Mouse (Mus musculus) CH12.LX (cell line): Measurements from ENCODE around the gene Krt71. TPM values are rescaled to one million over a fixed set of nuclear protein-coding genes. Genes with fewer than 3 reads are reported as not detected.

ENCODE experiments used
- DNase-seq: peaks from one replicate; pipeline ENCODE4 v3.0.0-alpha.2; 2013; ENCODE audit errors: extremely low read depth
- H3K27ac ChIP-seq: 2 replicates; pipeline ENCODE4 v1.5.1; 2012; ENCODE audit warnings: low read depth, mild to moderate bottlenecking, control low read depth, moderate library complexity; ENCODE audit not compliant: insufficient read depth
- H3K27me3 ChIP-seq: replicated peaks from 2 replicates; pipeline ENCODE3; 2012; ENCODE audit warnings: inconsistent platforms
- H3K36me3 ChIP-seq, 2 experiments: replicated peaks in 1 of 2; 2 replicates each; pipeline versions ENCODE3 to v1.6.1; 2012; ENCODE audit warnings: inconsistent platforms in 1 of 2, low read length in 1 of 2, mild to moderate bottlenecking in 1 of 2, mixed read lengths in 1 of 2, moderate library complexity in 1 of 2; ENCODE audit not compliant: control insufficient read depth in 1 of 2, insufficient read depth in 1 of 2
- H3K4me1 ChIP-seq, 2 experiments: 2 replicates each; pipeline ENCODE4 v1.6.1; 2012; ENCODE audit warnings: inconsistent platforms in 1 of 2, moderate library complexity in 1 of 2; ENCODE audit not compliant: insufficient read depth in 2 of 2, control insufficient read depth in 1 of 2
- H3K4me2 ChIP-seq: 2 replicates; pipeline ENCODE4 v1.6.1; 2012; ENCODE audit warnings: low read depth, mild to moderate bottlenecking, control low read depth; ENCODE audit not compliant: poor library complexity, insufficient read depth, severe bottlenecking
- H3K4me3 ChIP-seq, 3 experiments: fragments of 150-350 bp in 1 of 3; sonication (generic) in 1 of 3; replicated peaks in 1 of 3; 2 replicates each; pipeline versions ENCODE3 to v1.5.1; 2011 to 2012; ENCODE audit warnings: low read depth in 2 of 3, low read length in 2 of 3, mild to moderate bottlenecking in 2 of 3, moderate library complexity in 2 of 3, control low read depth in 1 of 3, improper control_type of control experiment in 1 of 3, inconsistent platforms in 1 of 3, mixed read lengths in 1 of 3; ENCODE audit not compliant: poor library complexity in 1 of 3
- H3K79me2 ChIP-seq: replicated peaks from 2 replicates; pipeline ENCODE4 v1.6.1; 2012; ENCODE audit warnings: mild to moderate bottlenecking, moderate library complexity; ENCODE audit not compliant: control insufficient read depth, poor library complexity, insufficient read depth, severe bottlenecking; ENCODE audit errors: extremely low read depth
- H3K9ac ChIP-seq: 2 replicates; pipeline ENCODE4 v1.6.1; 2012; ENCODE audit warnings: low read depth, mild to moderate bottlenecking, control low read depth, moderate library complexity; ENCODE audit not compliant: insufficient read depth
- H3K9me3 ChIP-seq: replicated peaks from 2 replicates; pipeline ENCODE3; 2012; ENCODE audit warnings: low read length, inconsistent platforms, mixed read lengths
- CHD1 ChIP-seq: IDR thresholded peaks from 2 replicates; pipeline ENCODE4 v1.6.1; 2012; ENCODE audit warnings: low read depth, low read length, improper control_type of control experiment, inconsistent platforms
- E2F4 ChIP-seq: IDR thresholded peaks from 2 replicates; pipeline ENCODE4 v1.6.1; 2011; ENCODE audit warnings: low read depth, low read length, improper control_type of control experiment; ENCODE audit not compliant: insufficient replicate concordance
- ELF1 ChIP-seq: IDR thresholded peaks from 2 replicates; pipeline ENCODE4 v1.6.1; 2014; ENCODE audit warnings: low read depth, mild to moderate bottlenecking, inconsistent platforms, low read length, improper control_type of control experiment
- EP300 ChIP-seq: IDR thresholded peaks from 2 replicates; pipeline ENCODE4 v1.6.1; 2011; ENCODE audit warnings: low read length, improper control_type of control experiment
- GABPA ChIP-seq: IDR thresholded peaks from 2 replicates; pipeline ENCODE4 v1.6.1; 2012; ENCODE audit warnings: low read depth, low read length, improper control_type of control experiment, inconsistent platforms; ENCODE audit not compliant: insufficient replicate concordance
- IRF4 ChIP-seq: IDR thresholded peaks from 2 replicates; pipeline ENCODE4 v1.6.1; 2014; ENCODE audit warnings: low read depth, mild to moderate bottlenecking, inconsistent platforms, low read length, improper control_type of control experiment
- JUN ChIP-seq: IDR thresholded peaks from 2 replicates; pipeline ENCODE4 v1.6.1; 2011; ENCODE audit warnings: low read depth, mild to moderate bottlenecking, low read length, improper control_type of control experiment, moderate library complexity; ENCODE audit not compliant: insufficient read depth
- JUND ChIP-seq: conservative IDR thresholded peaks from 2 replicates; pipeline ENCODE4 v1.6.1; 2011; ENCODE audit warnings: low read depth, low read length, improper control_type of control experiment
- KAT2A ChIP-seq: IDR thresholded peaks from 2 replicates; pipeline ENCODE4 v1.6.1; 2012; ENCODE audit warnings: low read length, improper control_type of control experiment, inconsistent platforms; ENCODE audit not compliant: insufficient replicate concordance
- MAFK ChIP-seq: IDR thresholded peaks from 2 replicates; pipeline ENCODE4 v1.6.1; 2011; ENCODE audit warnings: low read length, improper control_type of control experiment; ENCODE audit not compliant: insufficient replicate concordance
- MAX ChIP-seq: IDR thresholded peaks from 2 replicates; pipeline ENCODE4 v1.6.1; 2011; ENCODE audit warnings: low read length, improper control_type of control experiment
- MEF2A ChIP-seq: IDR thresholded peaks from 2 replicates; pipeline ENCODE4 v1.6.1; 2014; ENCODE audit warnings: low read depth, mild to moderate bottlenecking, inconsistent platforms, low read length, improper control_type of control experiment, borderline replicate concordance
- MXI1 ChIP-seq: IDR thresholded peaks from 2 replicates; pipeline ENCODE4 v1.6.1; 2011; ENCODE audit warnings: mild to moderate bottlenecking, low read depth, low read length, improper control_type of control experiment
- NRF1 ChIP-seq: IDR thresholded peaks from 2 replicates; pipeline ENCODE4 v1.6.1; 2014; ENCODE audit warnings: low read depth, mild to moderate bottlenecking, inconsistent platforms, low read length, improper control_type of control experiment, moderate library complexity
- RAD21 ChIP-seq: IDR thresholded peaks from 2 replicates; pipeline ENCODE4 v1.6.1; 2011; ENCODE audit warnings: low read depth, mild to moderate bottlenecking, low read length, improper control_type of control experiment, moderate library complexity
- RCOR1 ChIP-seq: conservative IDR thresholded peaks from 2 replicates; pipeline ENCODE4 v1.6.1; 2012; ENCODE audit warnings: low read depth, mild to moderate bottlenecking, inconsistent platforms, low read length, improper control_type of control experiment
- SMC3 ChIP-seq: IDR thresholded peaks from 2 replicates; pipeline ENCODE4 v1.6.1; 2011; ENCODE audit warnings: low read depth, low read length, improper control_type of control experiment
- TCF12 ChIP-seq: IDR thresholded peaks from 2 replicates; pipeline ENCODE4 v1.6.1; 2014; ENCODE audit warnings: low read depth, mild to moderate bottlenecking, inconsistent platforms, low read length, improper control_type of control experiment
- UBTF ChIP-seq: IDR thresholded peaks from 2 replicates; pipeline ENCODE4 v1.6.1; 2012; ENCODE audit warnings: low read depth, mild to moderate bottlenecking, inconsistent platforms, low read length, improper control_type of control experiment, moderate library complexity
- USF1 ChIP-seq: IDR thresholded peaks from 2 replicates; pipeline ENCODE4 v1.6.1; 2014; ENCODE audit warnings: low read depth, mild to moderate bottlenecking, inconsistent platforms, low read length, improper control_type of control experiment
- ZC3H11A ChIP-seq: IDR thresholded peaks from 2 replicates; pipeline ENCODE4 v1.6.1; 2012; ENCODE audit warnings: low read depth, mild to moderate bottlenecking, inconsistent platforms, low read length, improper control_type of control experiment
- ZKSCAN1 ChIP-seq: IDR thresholded peaks from 2 replicates; pipeline ENCODE4 v1.6.1; 2012; ENCODE audit warnings: low read depth, inconsistent platforms, low read length, improper control_type of control experiment, borderline replicate concordance
- ZMIZ1 ChIP-seq: IDR thresholded peaks from 2 replicates; pipeline ENCODE4 v1.6.1; 2012; ENCODE audit warnings: low read depth, mild to moderate bottlenecking, inconsistent platforms, low read length, improper control_type of control experiment
- dilution Hi-C: fragments of 300-500 bp; cut with MboI; formaldehyde crosslinking; loops from 2 replicates; pipeline ENCODE4 v1.14.3; 2020; ENCODE audit warnings: low sequenced_read_pairs; ENCODE audit not compliant: extremely low pct_unique_long_range_greater_than_20kb, extremely low pct_ligation_motif_present
- in situ Hi-C: fragments of 300-500 bp; cut with MboI; formaldehyde crosslinking; loops from 3 replicates; pipeline ENCODE4 v1.14.3; 2019; ENCODE audit warnings: low sequenced_read_pairs, low pct_ligation_motif_present, low pct_unique_long_range_greater_than_20kb, mixed read lengths
- polyA plus RNA-seq: library from polyadenylated mRNA; unstranded; fragments of >175 nt; gene quantifications from 2 replicates; pipeline ENCODE4 v1.2.1, GENCODE M21; 2012; ENCODE audit warnings: low read depth; ENCODE audit not compliant: insufficient read length
- total RNA-seq, 2 experiments: library from RNA; depleted of rRNA; stranded (reverse); fragments of 300-350 nt in 1 of 2; fragments of >200 nt in 1 of 2; gene quantifications; 2 replicates each; pipeline ENCODE4 v1.2.3; 2012 to 2014

Krt71 gene
- total and polyA plus RNA-seq, 3 experiments, result not detected

DNA sequence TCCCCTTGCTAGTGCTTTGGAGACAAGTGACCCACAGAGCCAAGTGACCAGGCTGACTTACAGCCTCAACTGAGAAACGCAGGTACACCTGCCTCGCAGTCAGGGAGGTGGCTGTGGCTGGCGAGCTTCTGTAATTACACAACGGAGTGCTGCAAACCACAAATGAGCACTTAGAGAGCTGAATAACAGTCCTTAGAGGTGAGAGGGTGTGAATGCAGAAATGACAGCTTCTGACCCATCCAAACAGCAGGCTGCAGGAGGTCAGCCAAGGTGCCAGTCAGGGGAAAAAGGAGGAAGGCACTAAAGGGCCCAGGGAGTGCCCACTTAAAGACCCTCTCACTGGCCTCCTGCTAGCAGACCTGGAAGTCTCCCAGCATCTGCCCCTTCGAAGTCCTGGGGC, 18.2 kb downstream of the Krt71 start:
- Histone ChIP-seq H3K27ac (no peak overlapping the region), H3K4me3 (no peak overlapping the region), H3K9me3 (no peaks in the 10 kb centered on the region), H3K4me2 (no peak overlapping the region), H3K36me3 (no peaks in the 10 kb centered on the region), H3K4me1 (no peaks in the 10 kb centered on the region), H3K79me2 (no peaks in the 10 kb centered on the region), H3K9ac (no peak overlapping the region), H3K27me3 (peaks cover 94% of the 10 kb centered on the region)
- dilution Hi-C loops (no loop called here), in situ Hi-C loops (no loop called here)
- no peak for DNase-seq
- no peak for TF ChIP-seq E2F4
- TF ChIP-seq ZMIZ1, result no peak
- TF ChIP-seq UBTF, result no peak
- no peak for TF ChIP-seq ZKSCAN1
- TF ChIP-seq MEF2A, result no peak
- TF ChIP-seq USF1, result no peak
- no peak for TF ChIP-seq IRF4
- TF ChIP-seq RCOR1, result no peak
- TF ChIP-seq SMC3, result no peak
- no peak for TF ChIP-seq KAT2A
- TF ChIP-seq NRF1, result no peak
- TF ChIP-seq GABPA, result no peak

GRCm38 (mm10) chr15:101715831-101716230, 27.1 kb downstream of the Krt71 start:
- dilution Hi-C loops, result no loop called here
- no peak overlapping the region for H3K4me2 ChIP-seq
- H3K79me2 ChIP-seq, result no peaks in the 10 kb centered on the region
- no peaks in the 10 kb centered on the region for H3K36me3 ChIP-seq
- in situ Hi-C loops, result no loop called here
- no peak overlapping the region for H3K4me3 ChIP-seq
- H3K9me3 ChIP-seq, result no peaks in the 10 kb centered on the region
- no peak overlapping the region for H3K9ac ChIP-seq
- peaks cover 92% of the 10 kb centered on the region for H3K27me3 ChIP-seq
- H3K27ac ChIP-seq, result no peak overlapping the region
- H3K4me1 ChIP-seq, result no peaks in the 10 kb centered on the region
- no peak for TF ChIP-seq ZMIZ1
- no peak for DNase-seq

DNA sequence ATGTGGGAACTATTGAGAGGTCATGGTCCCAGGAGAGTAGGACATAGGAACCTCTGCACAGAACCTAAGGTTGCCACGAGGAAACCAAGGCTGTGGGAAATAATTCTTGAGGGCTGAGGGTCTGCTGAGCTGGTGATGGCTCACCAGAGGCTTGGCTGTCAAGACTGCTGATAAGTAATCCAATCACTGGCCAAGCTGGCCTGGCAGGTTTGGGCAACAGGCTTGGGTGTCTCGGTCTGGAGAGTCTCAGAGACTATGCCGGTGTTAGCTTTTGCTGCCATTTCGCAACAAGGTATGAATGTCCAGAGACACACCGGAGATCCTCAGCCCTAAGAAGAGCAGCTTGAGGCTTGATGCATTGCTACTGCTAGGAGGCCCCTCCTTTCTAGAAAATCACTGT, 28.6 kb downstream of the Krt71 start:
- no peak overlapping the region for H3K9ac ChIP-seq
- H3K4me3 ChIP-seq, result no peak overlapping the region
- TF ChIP-seq ELF1 (no peak), E2F4 (no peak), EP300 (no peak), MAFK (no peak), MEF2A (no peak), RAD21 (no peak), JUN (no peak), KAT2A (no peak), MAX (no peak), NRF1 (no peak), GABPA (no peak), TCF12 (no peak), MXI1 (no peak), CHD1 (no peak), USF1 (no peak), ZC3H11A (no peak), JUND (no peak)
- H3K4me1 ChIP-seq, result no peaks in the 10 kb centered on the region
- in situ Hi-C loops (no loop called here), dilution Hi-C loops (no loop called here)
- peaks cover 92% of the 10 kb centered on the region for H3K27me3 ChIP-seq
- H3K36me3 ChIP-seq, result no peaks in the 10 kb centered on the region
- no peak overlapping the region for H3K27ac ChIP-seq
- H3K9me3 ChIP-seq, result no peaks in the 10 kb centered on the region
- H3K4me2 ChIP-seq, result no peak overlapping the region
- DNase-seq, result no peak
- H3K79me2 ChIP-seq, result no peaks in the 10 kb centered on the region
